Mouse (Mus musculus) heart, embryonic 14.5 days (tissue): ENCODE measurements at regions not wholly inside any gene's neighbourhood (a gene's known extent, or its start where the extent isn't known, plus 50 kb on each side); places are given as distances from the start of the nearest gene placed in this dataset.

Source experiments
- ATAC-seq: fragments of 200-750 bp; cut with Nextera tagmentation; 2 replicates; pipeline ENCODE4 v1.8.0; 2017; ENCODE audit warnings: low read depth, moderate TSS enrichment; ENCODE audit not compliant: insufficient number of reproducible peaks, insufficient read depth, low FRiP score
- H3K27ac ChIP-seq, 2 experiments: fragments of 200-500 bp in 1 of 2; fragments of 300-500 bp in 1 of 2; sonication (generic) in 1 of 2; replicated peaks in 1 of 2; 2 replicates each; pipeline ENCODE4 v1.5.1; 2012 to 2014; ENCODE audit warnings: low read depth in 2 of 2, low read length in 2 of 2, control low read depth in 1 of 2, mild to moderate bottlenecking in 1 of 2, mixed read lengths in 1 of 2; ENCODE audit not compliant: control insufficient read depth in 1 of 2, insufficient read depth in 1 of 2
- H3K27me3 ChIP-seq: fragments of 300-500 bp; sonication (generic); 2 replicates; pipeline ENCODE4 v1.6.1; 2014; ENCODE audit warnings: mild to moderate bottlenecking, low read length, control low read depth; ENCODE audit not compliant: control insufficient read depth, insufficient read depth
- H3K36me3 ChIP-seq: fragments of 300-500 bp; sonication (generic); 2 replicates; pipeline ENCODE4 v1.6.1; 2014; ENCODE audit warnings: mild to moderate bottlenecking, control low read depth, low read length, mixed read lengths; ENCODE audit not compliant: control insufficient read depth, insufficient read depth
- H3K4me1 ChIP-seq, 2 experiments: fragments of 200-500 bp in 1 of 2; fragments of 300-500 bp in 1 of 2; sonication (generic) in 1 of 2; 2 replicates each; pipeline ENCODE4 v1.6.1; 2012 to 2014; ENCODE audit warnings: low read length in 2 of 2, control low read depth in 1 of 2, mixed read lengths in 1 of 2; ENCODE audit not compliant: control insufficient read depth in 2 of 2, insufficient read depth in 2 of 2
- H3K4me2 ChIP-seq: fragments of 300-500 bp; sonication (generic); 2 replicates; pipeline ENCODE4 v1.6.1; 2014; ENCODE audit warnings: mild to moderate bottlenecking, low read length
- H3K4me3 ChIP-seq, 2 experiments: fragments of 200-500 bp in 1 of 2; fragments of 300-500 bp in 1 of 2; sonication (generic) in 1 of 2; 2 replicates each; pipeline ENCODE4 v1.5.1; 2012 to 2014; ENCODE audit warnings: low read length in 2 of 2, mild to moderate bottlenecking in 2 of 2, control low read depth in 1 of 2, low read depth in 1 of 2, moderate library complexity in 1 of 2; ENCODE audit not compliant: control insufficient read depth in 1 of 2, insufficient read depth in 1 of 2
- H3K9ac ChIP-seq: fragments of 300-500 bp; sonication (generic); 2 replicates; pipeline ENCODE4 v1.6.1; 2014; ENCODE audit warnings: mild to moderate bottlenecking, low read length
- H3K9me3 ChIP-seq: fragments of 300-500 bp; sonication (generic); 2 replicates; pipeline ENCODE4 v1.6.1; 2016; ENCODE audit warnings: low read length, control low read depth; ENCODE audit not compliant: control insufficient read depth
- WGBS: fragments of 180-500 bp; shearing (Covaris S2); extraction: QIAGEN DNeasy Blood & Tissue Kit; methylation state at CpG from one replicate; pipeline ENCODE4 v1.1.7; 2014; 5-methylcytosine and 5-hydroxymethylcytosine counted together

- no peak overlapping the region for H3K4me2 ChIP-seq
- no peak for ATAC-seq
- H3K36me3 ChIP-seq = no peaks in the 10 kb centered on the region
These were observed 150.6 kb upstream of the Npy start for GRCm38 (mm10) chr6:49671912-49672311.

GRCm38 (mm10) chr6:49686776-49687175, 135.7 kb upstream of the Npy start:
- Histone ChIP-seq H3K4me1 (peaks cover 0 to 3% of the 10 kb centered on the region in 2 experiments; a peak in 2 of 4 replicates), H3K9ac (no peak overlapping the region), H3K36me3 (no peaks in the 10 kb centered on the region), H3K4me3 (no peak overlapping the region), H3K9me3 (no peaks in the 10 kb centered on the region), H3K27ac (no peak overlapping the region), H3K27me3 (no peaks in the 10 kb centered on the region), H3K4me2 (no peak overlapping the region)
- WGBS = 81% methylated on average over 4 of the region's 4 CpGs
- no peak for ATAC-seq

More at GRCm38 (mm10) chr6:49671912-49672311, 150.6 kb upstream of the Npy start:
- Histone ChIP-seq H3K4me3 (no peak overlapping the region), H3K9ac (no peak overlapping the region), H3K4me1 (0 out of 4 replicates have a peak, but pooled peaks cover 0 to 2% of the 10 kb centered on the region in 2 experiments), H3K27ac (no peak overlapping the region), H3K9me3 (no peaks in the 10 kb centered on the region), H3K27me3 (no peaks in the 10 kb centered on the region)
- WGBS = 81% methylated on average over 2 of the region's 2 CpGs

GRCm38 (mm10) chr6:49692032-49692539, 130.4 kb upstream of the Npy start:
- Histone ChIP-seq H3K9me3 (no peaks in the 10 kb centered on the region), H3K9ac (no peak overlapping the region), H3K4me2 (no peak overlapping the region), H3K27ac (no peak overlapping the region; a peak in 1 of 4 replicates), H3K36me3 (no peaks in the 10 kb centered on the region), H3K4me1 (peaks cover 2 to 7% of the 10 kb centered on the region in 2 experiments; a peak in 3 of 4 replicates), H3K27me3 (no peaks in the 10 kb centered on the region), H3K4me3 (no peak overlapping the region)
- 18% methylated on average over 6 of the region's 6 CpGs for WGBS
- ATAC-seq = no peak

- Histone ChIP-seq H3K9me3 (no peaks in the 10 kb centered on the region), H3K36me3 (no peaks in the 10 kb centered on the region), H3K4me3 (no peak overlapping the region), H3K4me1 (peaks cover 2 to 7% of the 10 kb centered on the region in 2 experiments; a peak in 3 of 4 replicates), H3K4me2 (no peak overlapping the region), H3K27ac (no peak overlapping the region), H3K9ac (no peak overlapping the region), H3K27me3 (no peaks in the 10 kb centered on the region)
- WGBS = 66% methylated on average over 5 of the region's 5 CpGs
- no peak for ATAC-seq
These were observed 127.7 kb upstream of the Npy start for GRCm38 (mm10) chr6:49694851-49695250.

GRCm38 (mm10) chr6:49696990-49697389, 125.5 kb upstream of the Npy start:
- Histone ChIP-seq H3K9ac (no peak overlapping the region), H3K4me1 (peaks cover 2% of the 10 kb centered on the region in 2 experiments; a peak in 3 of 4 replicates), H3K27me3 (no peaks in the 10 kb centered on the region), H3K9me3 (no peaks in the 10 kb centered on the region), H3K4me3 (no peak overlapping the region), H3K27ac (no peak overlapping the region), H3K4me2 (no peak overlapping the region), H3K36me3 (no peaks in the 10 kb centered on the region)
- ATAC-seq = no peak
- 70% methylated on average over 10 of the region's 10 CpGs for WGBS

- H3K27ac ChIP-seq = no peak overlapping the region
- no peak overlapping the region for H3K9ac ChIP-seq
- no peaks in the 10 kb centered on the region for H3K9me3 ChIP-seq
- no peak overlapping the region for H3K4me3 ChIP-seq
- H3K27me3 ChIP-seq = no peaks in the 10 kb centered on the region
- H3K36me3 ChIP-seq = no peaks in the 10 kb centered on the region
- H3K4me1 ChIP-seq = no peaks in the 10 kb centered on the region
- H3K4me2 ChIP-seq = no peak overlapping the region
- no peak for ATAC-seq
- WGBS = 85% methylated on average over 7 of the region's 7 CpGs
These were observed 121.1 kb upstream of the Npy start for GRCm38 (mm10) chr6:49701453-49701852.

GRCm38 (mm10) chr6:49712980-49713379, 109.5 kb upstream of the Npy start:
- no peak overlapping the region for H3K4me3 ChIP-seq
- H3K27me3 ChIP-seq = no peaks in the 10 kb centered on the region
- H3K9me3 ChIP-seq = no peaks in the 10 kb centered on the region
- no peak overlapping the region for H3K27ac ChIP-seq
- ATAC-seq = no peak
- H3K36me3 ChIP-seq = no peaks in the 10 kb centered on the region
- H3K4me2 ChIP-seq = no peak overlapping the region
- WGBS = 87% methylated on average over 1 of the region's 1 CpGs
- peaks cover under 1 to 3% of the 10 kb centered on the region in 2 experiments; a peak in 2 of 4 replicates for H3K4me1 ChIP-seq
- no peak overlapping the region for H3K9ac ChIP-seq

- H3K9ac ChIP-seq = no peak overlapping the region
- H3K9me3 ChIP-seq = no peaks in the 10 kb centered on the region
- H3K4me1 ChIP-seq = peaks cover 0 to 3% of the 10 kb centered on the region in 2 experiments; a peak in 1 of 4 replicates
- H3K36me3 ChIP-seq = no peaks in the 10 kb centered on the region
- 5% methylated on average over 2 of the region's 2 CpGs for WGBS
- H3K27ac ChIP-seq = peak overlapping the region in 1 of 2 experiments; percentile 9; a peak in 1 of 4 replicates
- no peak overlapping the region for H3K4me2 ChIP-seq
- H3K27me3 ChIP-seq = no peaks in the 10 kb centered on the region
- no peak for ATAC-seq
- no peak overlapping the region for H3K4me3 ChIP-seq
These were observed 106.0 kb upstream of the Npy start for GRCm38 (mm10) chr6:49716520-49716919.
